Mouse (Mus musculus): Measurements from ENCODE around the gene Timm29. TPM values are rescaled to one million over a fixed set of nuclear protein-coding genes. Genes with fewer than 3 reads are reported as not detected.

Timm29 gene
- polyA plus RNA-seq, 1 experiment, result 32.5 TPM

DNA sequence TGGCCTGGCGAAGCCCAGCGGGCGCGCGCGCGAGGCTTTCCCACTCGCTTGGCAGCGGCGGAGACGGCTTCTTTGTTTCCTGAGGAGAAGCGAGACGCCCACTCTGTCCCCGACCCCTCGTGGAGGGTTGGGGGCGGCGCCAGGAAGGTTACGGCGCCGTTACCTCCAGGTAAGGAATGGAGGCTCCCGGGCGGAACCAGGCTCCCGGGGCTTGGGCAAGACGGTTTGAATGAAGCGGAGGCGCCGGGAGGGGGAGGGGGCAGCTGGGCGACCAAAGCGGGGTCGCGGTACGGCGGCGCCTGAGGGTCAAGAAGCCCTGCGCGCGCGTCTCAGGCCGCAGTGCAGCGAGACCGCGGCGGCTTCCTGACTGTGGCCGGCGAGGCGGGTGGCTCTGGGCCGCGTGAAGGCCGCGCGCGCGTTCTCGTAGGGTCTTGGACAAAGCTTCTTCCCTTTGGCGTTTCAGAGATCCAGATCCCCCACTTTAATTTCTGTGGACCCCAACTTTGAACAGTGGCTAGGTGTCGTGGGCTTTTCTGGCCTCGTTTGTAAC lies 23.8 kb downstream of the Timm29 start:
- DNase-seq (ENCODE audit: low spot score), result peak; percentile 82

DNA sequence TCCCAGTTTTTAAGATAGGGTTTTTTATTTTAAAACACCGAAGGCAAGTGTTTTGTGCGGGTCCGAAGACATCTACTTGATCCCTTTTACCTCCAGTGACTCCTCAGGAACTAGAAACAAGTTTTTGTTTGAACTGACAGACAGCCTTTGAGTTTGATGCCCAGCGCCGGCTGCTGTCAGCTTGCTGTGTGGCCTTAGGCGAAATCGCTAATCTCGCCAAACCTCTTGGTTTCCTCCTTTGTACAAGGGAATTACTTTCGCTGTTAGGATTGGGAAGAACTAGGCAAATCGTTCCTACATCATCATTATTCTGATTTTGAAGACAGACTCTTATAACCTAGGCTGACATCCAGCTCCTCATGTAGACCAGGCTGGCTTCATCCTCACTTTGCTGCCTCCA lies 24.5 kb downstream of the Timm29 start:
- no peak for DNase-seq (ENCODE audit: low spot score)

DNA sequence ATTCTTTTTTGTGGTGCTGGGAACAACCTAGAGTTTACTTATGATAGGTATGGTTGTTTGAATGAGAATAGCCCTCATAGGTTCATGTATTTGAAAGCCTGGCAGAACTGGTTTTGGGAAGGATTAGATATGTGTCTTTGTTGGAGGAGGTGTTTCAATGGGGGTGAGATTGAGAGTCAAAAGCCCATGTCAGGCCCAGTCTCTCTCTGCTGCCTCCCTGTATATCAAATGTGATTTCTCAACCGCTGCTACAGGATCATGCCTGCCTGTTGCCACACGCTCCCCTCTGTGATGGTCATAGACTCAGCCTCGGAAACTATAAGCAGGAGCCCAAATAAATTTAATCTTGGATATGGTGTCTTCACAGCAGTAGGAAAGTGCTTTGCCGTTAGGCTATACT lies 27.7 kb downstream of the Timm29 start:
- DNase-seq (ENCODE audit: low spot score), result no peak

DNA sequence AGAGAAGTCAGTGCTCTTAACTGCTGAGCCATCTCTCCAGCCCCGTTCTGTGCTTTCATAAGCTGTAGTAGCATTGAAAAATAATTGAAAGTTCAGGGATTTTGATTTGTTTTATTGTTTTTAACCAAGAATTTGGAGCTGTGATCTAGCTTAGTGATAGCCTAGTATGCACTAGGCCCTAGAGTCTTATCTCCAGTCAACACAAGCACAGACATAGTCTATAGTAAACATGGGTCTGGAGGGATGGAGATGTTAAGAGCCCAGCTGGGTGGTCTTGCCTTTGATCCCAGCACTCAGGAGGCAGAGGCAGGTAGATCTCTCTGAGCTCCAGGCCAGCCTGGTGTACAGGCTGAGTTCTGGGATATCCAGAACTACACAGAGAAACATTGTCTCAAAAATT lies 30.2 kb downstream of the Timm29 start:
- DNase-seq (ENCODE audit: low spot score), result no peak

DNA sequence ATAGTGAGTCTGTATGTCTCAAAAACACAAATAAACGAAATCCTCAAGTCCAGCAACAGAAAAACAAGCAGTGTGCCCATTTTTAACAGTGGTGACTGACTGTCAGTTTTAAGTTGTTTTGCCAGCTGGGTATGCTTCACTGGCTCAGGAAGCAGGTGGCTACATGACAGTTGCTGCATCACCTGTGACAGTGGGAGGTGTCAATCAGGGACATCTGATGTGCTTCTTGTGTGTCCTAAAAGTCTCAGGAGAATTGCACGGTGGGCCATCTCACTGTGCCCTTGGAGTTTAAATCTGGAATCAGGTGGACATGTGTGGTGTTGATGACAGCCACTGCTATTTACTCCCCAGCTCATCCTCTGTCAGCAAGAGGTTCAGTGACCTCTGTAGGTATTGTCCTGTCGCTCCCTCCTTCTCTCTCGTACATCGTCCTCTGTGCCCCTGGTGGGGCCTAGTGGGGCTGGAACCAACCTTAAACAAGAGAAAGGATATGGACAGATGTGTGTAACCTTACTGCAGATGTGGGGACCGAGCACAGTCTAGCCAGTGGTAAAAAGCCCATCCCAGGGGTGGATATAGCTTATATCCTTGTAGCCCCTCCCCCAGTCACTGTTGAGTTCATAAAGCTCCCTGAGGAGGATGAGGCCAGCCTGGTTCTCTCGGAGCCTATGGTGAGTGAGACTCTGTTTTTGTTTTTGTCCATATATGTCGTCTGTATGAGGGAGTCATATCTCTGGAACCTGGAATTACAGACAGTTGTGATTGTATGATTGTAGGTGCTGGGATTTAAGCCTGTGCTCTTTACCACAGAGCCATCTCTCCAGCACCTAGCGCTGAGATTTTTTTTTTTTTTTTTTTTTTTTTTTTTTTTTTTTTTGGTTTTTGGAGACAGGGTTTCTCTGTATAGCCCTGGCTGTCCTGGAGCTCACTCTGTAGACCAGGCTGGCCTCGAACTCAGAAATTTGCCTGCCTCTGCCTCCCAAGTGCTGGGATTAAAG lies 33.1 kb downstream of the Timm29 start:
- no peak for DNase-seq (ENCODE audit: low spot score)

DNA sequence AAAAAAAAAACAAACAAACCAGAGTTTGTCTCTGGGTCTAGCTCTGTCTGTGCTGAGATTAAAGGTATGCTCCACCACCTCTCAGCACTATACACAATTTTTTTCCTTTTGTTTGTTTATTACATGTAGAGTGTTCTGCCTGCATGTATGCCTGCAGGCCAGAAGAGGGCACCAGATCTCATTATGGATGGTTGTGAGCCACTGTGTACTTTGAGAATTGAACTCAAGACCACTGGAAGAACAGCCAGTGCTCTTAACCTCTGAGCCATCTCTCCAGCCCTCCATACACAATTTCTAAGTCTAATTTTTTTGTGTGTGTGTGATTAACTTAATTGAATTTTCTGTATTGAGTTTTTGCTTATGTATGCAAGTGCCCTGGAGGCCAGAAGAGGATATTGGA lies 34.0 kb downstream of the Timm29 start:
- no peak for DNase-seq (ENCODE audit: low spot score)

DNA sequence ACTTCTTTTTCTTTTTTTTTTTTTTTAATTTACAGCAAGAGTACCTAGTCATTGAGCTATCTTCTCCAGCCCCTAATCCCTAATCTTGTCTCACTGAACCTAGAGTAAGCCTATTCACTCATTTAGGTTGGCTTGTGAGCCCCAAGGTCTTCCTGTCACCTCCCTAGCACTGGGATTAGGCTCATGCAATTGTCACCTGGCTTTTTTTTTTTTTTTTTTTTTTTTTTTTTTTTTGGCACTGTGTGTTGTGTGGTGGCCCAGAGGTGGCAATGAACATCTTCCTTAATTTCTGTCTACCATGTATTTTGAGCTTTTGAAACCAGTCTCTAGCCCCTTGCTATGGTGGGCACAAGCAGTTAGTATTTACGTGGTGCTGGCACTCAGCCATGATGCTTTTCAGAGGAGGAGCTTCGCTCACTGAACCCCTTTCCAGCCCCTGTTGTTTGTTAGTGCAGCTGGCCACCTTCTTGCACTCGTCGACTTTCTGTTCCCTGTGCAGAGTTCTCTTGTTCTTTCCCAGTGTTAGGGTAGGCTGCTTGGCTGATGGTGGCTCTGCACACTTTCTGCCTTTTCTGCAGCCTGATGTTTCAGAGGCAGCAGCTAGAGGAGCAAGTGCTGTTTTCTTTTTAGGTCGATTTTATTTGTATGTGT lies 34.7 kb downstream of the Timm29 start:
- no peak for DNase-seq (ENCODE audit: low spot score)

DNA sequence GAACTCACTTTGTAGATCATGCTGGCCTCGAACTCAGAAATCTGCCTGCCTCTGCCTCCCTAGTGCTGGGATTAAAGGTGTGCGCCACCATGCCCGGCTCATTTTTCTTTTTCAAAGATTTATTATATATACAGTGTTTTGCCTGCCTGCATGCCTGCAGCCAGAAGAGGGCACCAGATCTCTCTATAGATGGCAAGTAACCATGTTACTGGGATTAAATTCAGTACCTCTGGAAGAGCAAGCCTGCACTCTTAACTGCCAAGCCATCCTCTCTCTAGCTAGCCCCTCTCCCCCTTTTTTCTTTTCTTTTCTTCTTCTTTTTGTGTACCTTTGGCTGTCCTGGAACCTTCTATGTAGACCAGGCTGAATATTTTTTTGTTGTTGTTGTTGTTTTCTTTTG lies 38.2 kb downstream of the Timm29 start:
- no peak for DNase-seq (ENCODE audit: low spot score)

DNA sequence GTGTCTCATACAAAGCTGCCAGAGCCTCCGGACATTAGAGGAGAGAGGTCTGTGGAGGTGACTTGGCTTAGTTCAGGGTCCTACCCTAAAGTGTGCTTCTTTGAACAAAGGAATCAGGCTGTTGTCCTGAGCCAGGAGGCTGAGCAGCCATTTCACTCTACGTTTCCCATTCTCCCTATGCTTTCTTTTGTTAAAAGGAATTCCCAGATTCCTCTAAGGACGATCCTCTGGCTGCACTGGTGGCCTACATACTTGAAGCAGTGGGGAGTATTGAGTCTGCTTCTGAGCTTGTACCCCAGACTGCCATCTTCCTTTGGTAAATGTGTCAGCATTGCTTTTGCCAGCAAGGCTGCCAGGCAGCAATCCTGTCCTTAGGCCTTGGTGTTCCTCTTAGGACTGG lies 40.6 kb downstream of the Timm29 start:
- DNase-seq (ENCODE audit: low spot score), result no peak

DNA sequence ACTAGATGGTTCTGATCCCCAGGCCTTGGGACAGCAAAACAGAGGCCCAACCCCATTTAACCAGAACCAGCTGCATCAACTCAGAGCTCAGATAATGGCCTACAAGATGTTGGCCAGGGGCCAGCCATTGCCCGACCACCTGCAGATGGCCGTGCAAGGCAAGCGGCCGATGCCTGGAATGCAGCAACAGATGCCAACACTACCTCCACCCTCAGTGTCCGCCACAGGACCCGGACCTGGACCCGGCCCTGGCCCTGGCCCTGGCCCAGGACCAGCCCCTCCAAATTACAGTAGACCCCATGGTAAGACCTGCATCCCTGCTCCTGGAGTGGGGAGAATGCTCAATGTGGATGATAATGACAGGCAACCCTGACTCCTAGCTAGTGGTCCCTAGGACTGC lies 43.1 kb downstream of the Timm29 start:
- DNase-seq (ENCODE audit: low spot score), result no peak

DNA sequence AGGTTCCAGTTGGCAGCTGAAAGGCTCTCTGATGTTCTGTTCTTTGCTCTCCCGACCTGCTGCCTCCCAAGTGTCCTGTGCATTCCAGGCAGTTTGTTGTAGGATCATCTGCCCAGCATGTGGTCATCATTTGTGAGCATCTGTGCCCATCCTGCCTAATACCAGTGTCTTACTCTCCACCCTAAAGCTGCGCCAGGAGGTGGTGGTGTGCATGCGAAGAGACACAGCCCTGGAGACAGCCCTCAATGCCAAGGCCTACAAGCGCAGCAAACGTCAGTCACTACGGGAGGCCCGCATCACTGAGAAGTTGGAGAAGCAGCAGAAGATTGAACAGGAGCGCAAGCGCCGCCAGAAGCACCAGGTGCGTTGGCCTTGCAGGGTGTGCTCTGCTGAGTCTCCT lies 46.5 kb downstream of the Timm29 start:
- DNase-seq (ENCODE audit: low spot score), result no peak

Other genes starting within 250 kb of the Timm29 start
- gene Ilf3, start 224.9 kb upstream of the Timm29 start, polyA plus RNA-seq (2012; rRNA removed), result 43.9 and 48.5 TPM in 2 replicates
- 32.2 and 38.8 TPM in 2 replicates for gene Qtrt1, start 180.9 kb upstream of the Timm29 start, polyA plus RNA-seq (2012; rRNA removed)
- 76.4 and 91.4 TPM in 2 replicates for gene Dnm2, start 167.8 kb upstream of the Timm29 start, polyA plus RNA-seq (2012; rRNA removed)
- gene Tmed1, start 82.5 kb upstream of the Timm29 start, polyA plus RNA-seq (2012; rRNA removed), result 32.2 and 36.4 TPM in 2 replicates
- gene AB124611, start 66.5 kb upstream of the Timm29 start, polyA plus RNA-seq (2012; rRNA removed), result 5.5 and 5.7 TPM in 2 replicates
- 36.1 and 50.3 TPM in 2 replicates for gene Carm1, start 45.8 kb upstream of the Timm29 start, polyA plus RNA-seq (2012; rRNA removed)
- gene Yipf2, start 106 bp downstream of the Timm29 start, polyA plus RNA-seq (2012; rRNA removed), result 29.9 and 33.8 TPM in 2 replicates
- 56.6 and 63.0 TPM in 2 replicates for gene Smarca4, start 23.4 kb downstream of the Timm29 start, polyA plus RNA-seq (2012; rRNA removed)
- 29.2 and 35.7 TPM in 2 replicates for gene Ldlr, start 130.8 kb downstream of the Timm29 start, polyA plus RNA-seq (2012; rRNA removed)
- gene Spc24, start 167.6 kb downstream of the Timm29 start, polyA plus RNA-seq (2012; rRNA removed), result 2.4 and 3.0 TPM in 2 replicates
- 44.6 and 77.0 TPM in 2 replicates for gene Kank2, start 206.0 kb downstream of the Timm29 start, polyA plus RNA-seq (2012; rRNA removed)
- 1.2 and 2.0 TPM in 2 replicates for gene Angptl8, start 242.8 kb downstream of the Timm29 start, polyA plus RNA-seq (2012; rRNA removed)

Data from urinary bladder, adult 2 months (tissue).